Mouse (Mus musculus) frontal cortex, adult 2 months (tissue): Measurements from ENCODE around the gene Manf. TPM values are rescaled to one million over a fixed set of nuclear protein-coding genes. Genes with fewer than 3 reads are reported as not detected.
A peak's percentile ranks its signal among the peaks of the same experiment; 100 is the strongest.

Experiments
- DNase-seq, 2 experiments: peaks; one replicate each; pipeline ENCODE4 v3.0.0; 2022; ENCODE audit warnings: low spot score in 1 of 2; ENCODE audit errors: extremely low spot score in 1 of 2
- polyA plus RNA-seq: library from polyadenylated mRNA; depleted of rRNA; stranded (reverse); fragments of >200 nt; gene quantifications from 2 replicates; pipeline ENCODE4 v1.2.3, GENCODE M21; 2012

The Manf gene
- polyA plus RNA-seq, 1 experiment, result 69.3 TPM

- DNase-seq, result no peak
Measured at GRCm38 (mm10) chr9:106884996-106885900, 6.5 kb downstream of the Manf start.

DNA sequence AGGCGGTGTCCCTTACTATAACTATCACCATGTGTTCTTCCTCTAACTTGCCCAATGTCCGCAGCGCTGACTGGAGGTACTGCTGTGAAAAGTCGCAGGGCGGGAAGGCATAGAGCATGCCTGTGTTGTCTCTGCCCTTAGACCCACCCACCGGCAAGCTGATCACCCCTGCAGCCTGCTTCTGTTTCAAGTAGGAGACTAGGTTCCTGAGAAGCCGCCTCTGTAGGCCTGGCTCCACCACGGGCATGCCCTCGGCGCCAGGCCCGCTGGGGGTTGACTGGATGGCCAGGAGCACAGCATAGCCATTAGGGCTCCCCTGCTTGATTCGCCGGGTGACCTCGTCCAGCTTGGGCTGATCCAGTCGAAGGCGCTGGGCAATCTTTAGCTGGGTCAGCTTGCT, 7.5 kb downstream of the Manf start:
- no peak for DNase-seq

DNA sequence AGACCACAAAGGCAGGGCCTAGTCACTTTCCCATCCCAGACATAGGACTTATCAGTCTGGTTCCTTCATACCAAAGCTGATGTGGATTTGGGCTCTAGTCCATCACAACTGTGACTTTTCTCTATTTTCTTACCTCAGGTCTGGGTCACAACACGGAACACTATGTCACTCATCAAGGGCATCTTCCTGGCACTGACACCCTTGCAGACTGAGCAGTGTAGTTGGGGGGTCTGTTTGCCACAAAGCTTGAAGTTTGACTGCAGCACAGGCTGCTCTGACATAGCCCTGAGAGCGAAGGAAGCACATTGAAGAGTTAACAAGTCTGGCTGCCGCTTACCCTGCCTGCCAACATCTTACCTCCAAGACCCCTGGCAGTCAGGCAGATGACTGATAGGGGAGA, 8.7 kb downstream of the Manf start:
- no peak for DNase-seq

GRCm38 (mm10) chr9:106882176-106882575, 9.6 kb downstream of the Manf start:
- DNase-seq, result no peak

DNA sequence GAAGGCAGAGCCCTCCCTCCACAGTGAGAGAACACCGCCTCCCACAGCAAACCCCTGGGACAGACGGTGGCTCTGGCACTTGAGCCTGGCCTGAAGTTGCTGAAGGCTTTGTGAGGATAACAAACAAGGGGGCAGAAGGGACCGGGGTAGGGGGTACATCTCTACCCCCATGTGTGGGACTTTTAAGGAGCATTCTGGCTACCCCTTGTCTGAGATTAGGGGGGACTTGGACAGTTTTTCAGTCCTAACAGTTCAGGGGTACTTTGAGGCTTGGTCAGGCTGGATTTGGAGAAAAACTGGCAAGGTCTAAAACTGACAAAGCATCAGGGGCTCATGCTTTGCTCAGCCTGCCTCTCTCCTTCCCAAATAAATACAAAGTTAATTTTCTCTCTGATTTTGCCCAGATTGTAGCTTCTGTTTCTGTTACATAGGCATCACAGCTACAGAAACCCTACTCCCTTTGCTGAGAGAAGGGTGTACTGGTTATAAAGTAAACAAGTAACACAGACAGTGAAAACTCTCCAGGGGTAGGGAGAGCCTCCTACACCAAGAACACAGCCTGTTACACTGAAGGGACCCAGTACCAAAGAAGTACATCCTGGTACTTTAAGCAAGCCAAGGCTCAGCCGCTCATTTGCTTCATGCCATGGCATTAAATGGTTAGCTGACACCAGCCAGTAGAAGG, 10.6 kb downstream of the Manf start:
- no peak for DNase-seq

- DNase-seq, result no peak
Measured at GRCm38 (mm10) chr9:106879471-106879870, 12.3 kb downstream of the Manf start.

- no peak for DNase-seq
Measured at GRCm38 (mm10) chr9:106876666-106877065, 15.1 kb downstream of the Manf start.

GRCm38 (mm10) chr9:106874216-106874615, 17.6 kb downstream of the Manf start:
- DNase-seq, result no peak

DNA sequence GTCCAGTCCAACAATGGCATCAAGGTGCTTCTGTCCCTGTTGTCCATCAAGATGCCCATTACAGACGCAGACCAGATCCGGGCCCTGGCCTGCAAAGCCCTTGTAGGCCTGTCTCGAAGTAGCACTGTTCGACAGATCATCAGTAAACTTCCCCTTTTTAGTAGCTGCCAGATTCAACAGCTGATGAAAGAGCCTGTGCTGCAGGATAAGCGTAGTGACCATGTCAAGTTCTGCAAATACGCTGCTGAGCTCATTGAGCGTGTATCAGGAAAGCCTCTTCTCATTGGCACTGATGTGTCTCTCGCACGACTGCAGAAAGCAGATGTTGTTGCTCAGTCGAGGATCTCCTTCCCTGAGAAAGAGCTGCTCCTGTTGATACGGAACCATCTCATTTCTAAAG, 33.7 kb downstream of the Manf start:
- DNase-seq, result no peak

GRCm38 (mm10) chr9:106856664-106857063, 35.1 kb downstream of the Manf start:
- no peak for DNase-seq

- no peak for DNase-seq
Measured at GRCm38 (mm10) chr9:106842800-106843199, 49.0 kb downstream of the Manf start.

GRCm38 (mm10) chr9:106840569-106840968, 51.2 kb downstream of the Manf start:
- DNase-seq, result no peak

GRCm38 (mm10) chr9:106822381-106823104, 69.2 kb downstream of the Manf start:
- peak; percentile 30 to 80 for DNase-seq

- DNase-seq, result peak; percentile 95 to 96
Measured at GRCm38 (mm10) chr9:106821618-106822380, 70.0 kb downstream of the Manf start, which contains the start of gene Dcaf1. Dcaf1 (plus strand) TSS chr9:106821874.

DNA sequence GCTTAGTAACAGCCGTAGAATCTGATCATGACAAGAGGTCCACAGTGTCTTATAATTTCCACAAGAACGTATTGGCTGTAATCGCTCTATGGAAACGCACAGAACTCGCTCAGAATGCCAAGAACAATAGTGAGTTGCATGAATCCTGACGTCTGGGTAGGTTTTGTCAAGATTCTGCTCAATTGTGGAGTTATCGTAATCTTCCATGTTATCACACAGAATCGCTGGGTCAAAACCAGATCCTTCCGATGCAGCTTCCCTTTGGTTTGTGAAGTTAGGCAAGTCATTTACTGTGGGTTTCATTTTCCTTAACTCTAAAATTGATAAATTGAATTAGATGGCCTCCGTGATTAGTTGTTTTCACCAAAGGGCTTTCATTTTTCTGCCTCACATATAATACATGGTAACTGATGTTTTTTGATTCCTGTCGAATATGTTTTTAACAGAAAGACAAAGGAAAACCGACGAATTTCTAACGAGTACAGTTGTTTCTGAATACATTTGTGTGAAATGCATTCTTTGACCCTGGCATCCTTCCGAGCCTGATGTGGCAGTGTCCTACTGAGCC, 70.6 kb downstream of the Manf start:
- DNase-seq, result peak in 1 of 2 experiments; percentile 2

GRCm38 (mm10) chr9:106819201-106819600, 72.6 kb downstream of the Manf start:
- peak in 1 of 2 experiments; percentile 32 for DNase-seq

DNA sequence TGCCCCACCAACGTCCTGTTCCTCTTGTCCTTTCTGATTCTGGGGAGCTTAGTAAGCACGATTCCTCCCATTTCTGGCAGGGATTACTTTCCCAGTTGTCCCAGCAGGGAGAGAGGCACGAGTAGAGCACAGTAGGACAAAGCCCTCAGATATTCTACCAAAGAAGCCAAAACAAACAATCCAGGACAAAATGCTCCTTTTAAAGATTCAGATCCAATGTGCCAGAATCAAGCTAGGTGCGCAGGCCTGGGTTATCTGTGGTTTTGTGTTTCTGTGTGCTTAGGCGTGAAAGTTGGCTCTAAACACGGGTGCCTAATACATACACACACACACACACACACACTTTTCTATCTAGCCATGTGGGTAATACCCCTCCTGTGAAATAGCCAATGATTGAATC, 73.6 kb downstream of the Manf start:
- DNase-seq, result no peak

DNA sequence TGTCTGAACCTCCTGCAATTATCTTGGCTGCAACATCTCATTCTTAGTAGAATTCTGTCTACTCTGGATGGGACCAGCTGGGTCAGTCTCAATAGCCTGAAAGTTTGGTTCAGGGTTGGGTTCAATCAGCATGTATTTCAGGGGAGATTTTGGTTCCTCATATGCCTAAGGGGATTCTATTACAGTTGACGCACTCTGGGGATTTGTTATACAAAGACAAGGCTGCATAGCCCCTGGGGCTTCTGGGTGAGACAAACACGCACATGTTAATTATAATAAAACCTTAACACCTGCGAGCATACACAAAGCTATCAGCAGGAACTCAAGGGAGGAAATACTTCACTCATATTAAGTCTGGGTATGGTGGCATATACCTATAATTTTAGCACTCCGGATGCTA, 85.3 kb downstream of the Manf start:
- DNase-seq, result no peak

DNA sequence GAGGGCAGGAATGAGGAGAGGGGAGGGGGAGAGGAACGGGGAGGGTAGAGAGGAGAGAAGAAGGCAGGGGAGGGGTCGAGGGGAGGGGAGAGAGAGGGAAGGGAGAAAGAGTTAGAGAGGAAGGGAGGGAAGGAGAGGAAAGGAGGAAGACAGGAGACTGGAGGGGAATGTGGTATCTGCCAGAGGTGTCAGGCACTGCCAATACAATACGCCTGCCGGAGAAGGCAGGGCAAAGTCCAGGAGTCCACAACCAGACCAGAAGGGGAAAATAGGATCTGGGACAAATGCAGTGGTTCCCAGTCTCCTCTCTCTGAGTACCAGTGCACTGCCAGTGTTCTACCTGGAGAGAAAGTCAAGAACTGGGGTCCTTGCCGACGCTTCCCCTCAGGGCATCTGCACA, 100.9 kb downstream of the Manf start:
- no peak for DNase-seq

DNA sequence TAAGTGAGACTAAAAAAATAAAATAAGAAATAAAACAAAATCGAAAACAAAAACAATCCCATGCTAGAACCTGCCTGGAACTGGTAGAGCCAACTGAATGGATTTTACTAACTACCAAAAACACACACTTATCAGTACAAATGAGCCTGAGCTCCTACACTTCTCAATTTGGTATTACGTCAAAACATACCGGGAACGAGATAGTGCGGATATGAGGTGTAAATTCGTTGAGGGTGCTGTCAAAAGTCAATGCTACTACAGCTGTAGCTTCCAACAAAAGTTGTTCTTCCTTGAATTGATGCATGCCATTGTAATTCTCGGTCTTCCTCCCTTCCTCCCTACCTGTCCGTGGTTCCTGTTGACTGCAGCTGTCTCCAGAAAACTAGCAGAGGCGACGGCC, 102.4 kb downstream of the Manf start:
- DNase-seq, result no peak
